ENCODE assay signal across 10 mouse cellular contexts in the genomic region with DNA sequence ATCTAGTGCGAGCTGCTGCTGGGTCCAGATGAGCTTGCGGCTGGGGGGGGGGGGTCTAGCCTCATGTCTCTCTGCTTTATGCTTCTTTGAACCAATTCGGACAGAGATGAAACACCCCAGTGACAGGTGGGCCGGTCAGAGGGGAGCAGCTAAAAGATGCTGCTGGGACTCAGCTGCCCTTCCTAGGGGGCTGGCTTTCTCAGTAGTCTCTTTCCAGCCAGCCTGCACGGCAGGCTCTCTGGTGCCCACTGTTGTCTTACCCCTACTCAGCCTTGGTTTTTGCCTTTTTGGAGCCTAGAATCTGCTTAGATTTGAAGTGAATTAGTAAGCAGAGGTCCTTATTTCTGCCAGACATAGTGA.
DNase-seq lines count a peak whose midpoint lies in the region; ATAC-seq lines count a peak whose summit lies in the region.
"Had no signal": no experiment of that assay in that cellular context is flagged by ENCODE, and none has a peak within 500 bp of the region (broad histone marks: within the 10 kb centered on the region; RNA-seq: fewer than 3 reads in every experiment).

No protein-coding gene starts in this region.

- no peak overlapping the region for H3K9ac ChIP-seq in kidney, embryonic 16.5 days (replicated peaks; ENCODE audit: low read length)
- no peak overlapping the region for H3K9ac ChIP-seq in embryonic facial prominence, embryonic 14.5 days (ENCODE audit: low read depth, low read length)
- H3K9ac ChIP-seq in hindbrain, embryonic 11.5 days (ENCODE audit: low read depth, low read length): no peak overlapping the region
- H3K9ac ChIP-seq in midbrain, embryonic 14.5 days (replicated peaks; ENCODE audit: low read length): no peak overlapping the region; the same call in 1 of the 2 replicates
- H3K9ac ChIP-seq: liver, embryonic 14.5 days had no signal

- WGBS in kidney, embryonic 16.5 days: 41% methylated on average over 5 of the region's 5 CpGs
- 14% methylated on average over 4 of the region's 5 CpGs for WGBS in embryonic facial prominence, embryonic 14.5 days
- 29% methylated on average over 5 of the region's 5 CpGs for WGBS in hindbrain, embryonic 11.5 days
- WGBS in midbrain, embryonic 14.5 days: 2% methylated on average over 5 of the region's 5 CpGs

- no peak for DNase-seq in kidney, adult 9 months
- DNase-seq in embryonic facial prominence, embryonic 14.5 days (ENCODE audit: low spot score): no peak
- no peak for DNase-seq in hindbrain, embryonic 11.5 days (ENCODE audit: low spot score)
- DNase-seq in midbrain, embryonic 14.5 days: no peak
- DNase-seq in right cerebral cortex, postnatal 10 days (ENCODE audit: low spot score in 2 of 2): no peak
- DNase-seq in Muller cell, postnatal 12 days (ENCODE audit: inconsistent ontology term): no peak
- DNase-seq in left cerebral cortex, postnatal 36 days (ENCODE audit: low spot score in 2 of 2): no peak
- DNase-seq: thymus, postnatal 4 days had no signal

- H3K4me1 ChIP-seq in kidney, embryonic 16.5 days (ENCODE audit: insufficient read depth, low read length): peaks cover 31% of the 10 kb centered on the region
- peaks cover 24% of the 10 kb centered on the region for H3K4me1 ChIP-seq in embryonic facial prominence, embryonic 14.5 days (ENCODE audit: control insufficient read depth, insufficient read depth, low read length)
- H3K4me1 ChIP-seq in hindbrain, embryonic 11.5 days (replicated peaks; ENCODE audit: control insufficient read depth, insufficient read depth, low read length): peaks cover 9% of the 10 kb centered on the region; the same call in 1 of the 2 replicates
- peaks cover 28% of the 10 kb centered on the region for H3K4me1 ChIP-seq in midbrain, embryonic 14.5 days (ENCODE audit: control insufficient read depth, insufficient read depth, low read length)

- H3K4me2 ChIP-seq in kidney, embryonic 16.5 days (replicated peaks; ENCODE audit: low read depth, low read length): no peak overlapping the region
- H3K4me2 ChIP-seq in embryonic facial prominence, embryonic 14.5 days (ENCODE audit: low read depth, low read length): peak overlapping the region; percentile 29
- no peak overlapping the region for H3K4me2 ChIP-seq in hindbrain, embryonic 11.5 days (replicated peaks; ENCODE audit: low read depth, low read length)
- 0 out of 2 replicates have a peak overlapping the region, but pooled peaks have one; percentile 9 for H3K4me2 ChIP-seq in midbrain, embryonic 14.5 days (ENCODE audit: low read length)

- no peaks in the 10 kb centered on the region for H3K36me3 ChIP-seq in kidney, embryonic 16.5 days (ENCODE audit: insufficient read depth, low read length)
- no peaks in the 10 kb centered on the region for H3K36me3 ChIP-seq in embryonic facial prominence, embryonic 14.5 days (ENCODE audit: control insufficient read depth, insufficient read depth, low read length)
- H3K36me3 ChIP-seq in hindbrain, embryonic 11.5 days (ENCODE audit: control insufficient read depth, insufficient read depth, low read length): no peaks in the 10 kb centered on the region
- H3K36me3 ChIP-seq in midbrain, embryonic 14.5 days (ENCODE audit: control insufficient read depth, insufficient read depth, low read length): no peaks in the 10 kb centered on the region

- peak overlapping the region; percentile 45; the same call in 1 of the 2 replicates for H3K27ac ChIP-seq in kidney, embryonic 16.5 days (ENCODE audit: low read length)
- peak overlapping the region; percentile 73 for H3K27ac ChIP-seq in embryonic facial prominence, embryonic 14.5 days (replicated peaks; ENCODE audit: low read depth, low read length)
- H3K27ac ChIP-seq in hindbrain, embryonic 11.5 days (ENCODE audit: low read depth, low read length): peak overlapping the region; percentile 51; the same call in 1 of the 2 replicates
- peak overlapping the region; percentile 66 for H3K27ac ChIP-seq in midbrain, embryonic 14.5 days (replicated peaks; ENCODE audit: low read depth, low read length)
- H3K27ac ChIP-seq: liver, embryonic 14.5 days had no signal

- ATAC-seq in kidney, embryonic 16.5 days (ENCODE audit: low FRiP score, low TSS enrichment): no peak
- ATAC-seq in embryonic facial prominence, embryonic 14.5 days (ENCODE audit: low read depth): peak; percentile 20; the same call in 1 of the 2 replicates
- peak; percentile 18; the same call in 1 of the 2 replicates for ATAC-seq in hindbrain, embryonic 11.5 days (ENCODE audit: low FRiP score)
- ATAC-seq in midbrain, embryonic 14.5 days (ENCODE audit: low FRiP score, low TSS enrichment): peak; percentile 38

- H3K9me3 ChIP-seq in kidney, embryonic 16.5 days (ENCODE audit: low read length): no peaks in the 10 kb centered on the region
- H3K9me3 ChIP-seq in embryonic facial prominence, embryonic 14.5 days (ENCODE audit: control insufficient read depth, low read length): no peaks in the 10 kb centered on the region
- H3K9me3 ChIP-seq in hindbrain, embryonic 11.5 days (ENCODE audit: control insufficient read depth, low read length): no peaks in the 10 kb centered on the region
- no peaks in the 10 kb centered on the region for H3K9me3 ChIP-seq in midbrain, embryonic 14.5 days (ENCODE audit: control insufficient read depth, low read length)

- H3K4me3 ChIP-seq in kidney, embryonic 16.5 days (ENCODE audit: low read length): no peak overlapping the region
- no peak overlapping the region for H3K4me3 ChIP-seq in embryonic facial prominence, embryonic 14.5 days (ENCODE audit: low read depth, low read length)
- H3K4me3 ChIP-seq in hindbrain, embryonic 11.5 days (ENCODE audit: low read depth, low read length): no peak overlapping the region
- H3K4me3 ChIP-seq in midbrain, embryonic 14.5 days (replicated peaks; ENCODE audit: low read depth, low read length): no peak overlapping the region

- intact Hi-C loops in left cerebral cortex, postnatal 36 days (cut with DNase I): no loop called here

- no peaks in the 10 kb centered on the region for H3K27me3 ChIP-seq in kidney, embryonic 16.5 days (ENCODE audit: insufficient read depth, low read length)
- no peaks in the 10 kb centered on the region for H3K27me3 ChIP-seq in embryonic facial prominence, embryonic 14.5 days (replicated peaks; ENCODE audit: control insufficient read depth, insufficient read depth, low read length)
- H3K27me3 ChIP-seq in hindbrain, embryonic 11.5 days (ENCODE audit: control insufficient read depth, insufficient read depth, low read length): no peaks in the 10 kb centered on the region
- no peaks in the 10 kb centered on the region for H3K27me3 ChIP-seq in midbrain, embryonic 14.5 days (ENCODE audit: control insufficient read depth, insufficient read depth, low read length)

Comparison
In these comparisons a context has a peak if more than half of its experiments do, and no peak if none do; other contexts are left out.
1. H3K4me2 ChIP-seq: peak in embryonic facial prominence, embryonic 14.5 days (single experiment) and midbrain, embryonic 14.5 days (single experiment); none in kidney, embryonic 16.5 days (single experiment) and hindbrain, embryonic 11.5 days (single experiment).
2. Peak in every context shown above with its lines, with median percentiles within 50 percentile points of each other: H3K27ac ChIP-seq.